Mouse (Mus musculus) limb, embryonic 13.5 days (tissue): ENCODE measurements around the gene Ctdsp1. TPM values are rescaled to one million over a fixed set of nuclear protein-coding genes. Genes with fewer than 3 reads are reported as not detected.

Experiments used
- ATAC-seq: fragments of 200-750 bp; cut with Nextera tagmentation; 2 replicates; pipeline ENCODE4 v1.8.0; 2017; ENCODE audit warnings: low read depth, moderate number of reproducible peaks, moderate TSS enrichment; ENCODE audit not compliant: low FRiP score
- H3K27ac ChIP-seq: fragments of 300-500 bp; sonication (generic); 2 replicates; pipeline ENCODE4 v1.5.1; 2015; ENCODE audit warnings: inconsistent platforms, mild to moderate bottlenecking, moderate library complexity
- H3K27me3 ChIP-seq: fragments of 300-500 bp; sonication (generic); 2 replicates; pipeline ENCODE4 v1.6.1; 2015; ENCODE audit warnings: mild to moderate bottlenecking, inconsistent platforms
- H3K36me3 ChIP-seq: fragments of 300-500 bp; sonication (generic); 2 replicates; pipeline ENCODE4 v1.6.1; 2015; ENCODE audit warnings: inconsistent platforms, mild to moderate bottlenecking, moderate library complexity
- H3K4me1 ChIP-seq: fragments of 300-500 bp; sonication (generic); 2 replicates; pipeline ENCODE4 v1.6.1; 2015; ENCODE audit warnings: inconsistent platforms
- H3K4me2 ChIP-seq: fragments of 300-500 bp; sonication (generic); replicated peaks from 2 replicates; pipeline ENCODE4 v1.6.1; 2015; ENCODE audit warnings: inconsistent platforms, mild to moderate bottlenecking, moderate library complexity
- H3K4me3 ChIP-seq: fragments of 300-500 bp; sonication (generic); 2 replicates; pipeline ENCODE4 v1.5.1; 2015; ENCODE audit warnings: moderate library complexity, mild to moderate bottlenecking, inconsistent platforms
- H3K9ac ChIP-seq: fragments of 300-500 bp; sonication (generic); 2 replicates; pipeline ENCODE4 v1.6.1; 2015; ENCODE audit warnings: mild to moderate bottlenecking, inconsistent platforms
- H3K9me3 ChIP-seq: fragments of 300-500 bp; sonication (generic); 2 replicates; pipeline ENCODE4 v1.6.1; 2016; ENCODE audit warnings: inconsistent platforms
- WGBS: fragments of 180-500 bp; shearing (Covaris S2); methylation state at CpG from one replicate; pipeline ENCODE4 v1.1.7; 2015; 5-methylcytosine and 5-hydroxymethylcytosine counted together
- polyA plus RNA-seq: library from polyadenylated mRNA; unstranded; fragments of >200 nt; fragmentation: Nextera tagmentation; extraction: Ambion mirVana; gene quantifications from 2 replicates; pipeline ENCODE4 v1.2.1, GENCODE M21; 2015

The Ctdsp1 gene
- polyA plus RNA-seq, result 87.5 and 90.9 TPM in 2 replicates

DNA sequence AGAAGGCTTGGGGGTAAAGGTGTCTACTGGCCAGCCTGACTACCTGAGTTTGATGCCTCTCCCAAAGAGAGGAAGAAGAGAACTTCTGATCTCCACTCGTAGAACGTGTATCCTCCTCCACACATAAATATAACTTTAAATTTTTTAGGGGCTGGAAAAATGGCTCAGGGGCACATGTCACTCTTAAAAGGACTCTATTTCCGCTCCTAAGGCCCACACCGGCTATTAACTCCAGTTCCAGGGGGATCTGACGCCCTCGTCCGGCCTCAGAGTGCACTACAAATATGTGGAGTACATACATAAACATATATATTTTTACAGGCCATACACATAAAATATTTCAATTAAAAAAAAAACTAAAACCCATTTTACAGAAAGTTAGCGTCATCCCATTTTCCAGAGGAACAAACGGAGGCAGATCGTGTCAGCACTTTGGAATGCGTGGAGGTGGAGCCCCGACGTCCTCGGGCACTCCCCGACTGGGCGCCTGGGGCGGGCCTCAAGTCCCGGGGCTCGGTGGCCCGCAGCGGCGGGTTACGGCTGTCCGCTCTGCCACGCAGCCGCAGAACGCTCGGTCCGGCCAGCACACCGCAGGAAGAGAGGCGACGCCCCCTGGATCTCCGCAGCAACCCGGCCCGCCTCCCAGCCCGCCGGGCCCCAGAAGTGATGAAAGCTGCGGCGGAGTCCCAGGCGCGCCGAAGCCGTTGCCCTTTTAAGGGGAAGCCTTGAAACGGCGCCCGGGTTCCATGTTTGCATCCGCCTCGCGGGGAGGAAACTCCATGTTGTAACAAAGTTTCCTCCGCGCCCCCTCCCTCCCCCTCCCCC is at the start of gene Ctdsp1:
Ctdsp1 (plus strand) TSS at position 586 of the 825 bp plus-strand sequence.
- 2% methylated on average over 50 of the region's 51 CpGs for WGBS
- Histone ChIP-seq H3K4me2 (peak within 1 kb of the TSS; percentile 97), H3K27me3 (no peaks in the 10 kb centered on the region), H3K9ac (peak within 1 kb of the TSS; percentile 99), H3K4me3 (peak within 1 kb of the TSS; percentile 92), H3K36me3 (peaks cover 25% of the 10 kb centered on the region), H3K4me1 (peaks cover 62% of the 10 kb centered on the region), H3K9me3 (no peaks in the 10 kb centered on the region), H3K27ac (peak within 1 kb of the TSS; percentile 98)
- peak; percentile 79 for ATAC-seq

- H3K4me2 ChIP-seq, result no peak overlapping the region
- peaks cover 13% of the 10 kb centered on the region; the same call in 1 of the 2 replicates for H3K36me3 ChIP-seq
- no peak overlapping the region for H3K4me3 ChIP-seq
- no peak overlapping the region for H3K27ac ChIP-seq
- no peak for ATAC-seq
- 89% methylated on average over 7 of the region's 7 CpGs for WGBS
- H3K4me1 ChIP-seq, result peaks cover 20% of the 10 kb centered on the region
- no peak overlapping the region for H3K9ac ChIP-seq
- H3K9me3 ChIP-seq, result peaks cover 3% of the 10 kb centered on the region; the same call in 1 of the 2 replicates
- H3K27me3 ChIP-seq, result no peaks in the 10 kb centered on the region
These were observed 49.4 kb upstream of the Ctdsp1 start for GRCm38 (mm10) chr1:74341898-74342297.

DNA sequence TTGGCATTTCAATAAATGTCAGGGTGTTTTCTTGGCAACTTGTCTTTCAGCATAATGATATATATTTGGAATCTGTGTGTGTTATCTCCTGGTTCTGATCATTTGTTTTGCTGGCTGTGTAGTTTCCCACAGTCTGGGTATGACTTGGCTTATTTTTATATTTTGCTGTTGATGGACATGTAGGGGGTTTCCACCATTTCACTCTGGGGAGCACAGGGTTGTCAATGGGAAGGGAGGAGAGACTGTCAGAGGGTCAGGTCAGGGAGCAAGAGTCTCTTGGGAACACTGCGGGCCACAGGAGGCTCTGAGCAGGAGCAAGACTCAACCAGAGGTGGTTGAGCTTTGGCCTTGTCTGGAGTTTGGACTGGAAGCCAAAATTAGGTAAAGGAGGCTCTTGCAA is 49.0 kb upstream of the Ctdsp1 start:
- peaks cover 20% of the 10 kb centered on the region for H3K4me1 ChIP-seq
- H3K9ac ChIP-seq, result no peak overlapping the region
- 96% methylated on average over 1 of the region's 1 CpGs for WGBS
- ATAC-seq, result no peak
- H3K4me2 ChIP-seq, result no peak overlapping the region
- H3K4me3 ChIP-seq, result no peak overlapping the region
- peaks cover 3% of the 10 kb centered on the region; the same call in 1 of the 2 replicates for H3K9me3 ChIP-seq
- H3K36me3 ChIP-seq, result peaks cover 13% of the 10 kb centered on the region; the same call in 1 of the 2 replicates
- no peak overlapping the region for H3K27ac ChIP-seq
- no peaks in the 10 kb centered on the region for H3K27me3 ChIP-seq

GRCm38 (mm10) chr1:74343161-74343560 is 48.1 kb upstream of the Ctdsp1 start:
- WGBS, result 62% methylated on average over 5 of the region's 5 CpGs
- Histone ChIP-seq H3K9ac (no peak overlapping the region; the same call in 1 of the 2 replicates), H3K27ac (0 out of 2 replicates have a peak overlapping the region, but pooled peaks have one; percentile 11), H3K4me1 (peaks cover 20% of the 10 kb centered on the region), H3K36me3 (peaks cover 17% of the 10 kb centered on the region; the same call in 1 of the 2 replicates), H3K4me2 (no peak overlapping the region), H3K9me3 (peaks cover 3% of the 10 kb centered on the region; the same call in 1 of the 2 replicates), H3K4me3 (no peak overlapping the region), H3K27me3 (no peaks in the 10 kb centered on the region)
- ATAC-seq, result no peak

DNA sequence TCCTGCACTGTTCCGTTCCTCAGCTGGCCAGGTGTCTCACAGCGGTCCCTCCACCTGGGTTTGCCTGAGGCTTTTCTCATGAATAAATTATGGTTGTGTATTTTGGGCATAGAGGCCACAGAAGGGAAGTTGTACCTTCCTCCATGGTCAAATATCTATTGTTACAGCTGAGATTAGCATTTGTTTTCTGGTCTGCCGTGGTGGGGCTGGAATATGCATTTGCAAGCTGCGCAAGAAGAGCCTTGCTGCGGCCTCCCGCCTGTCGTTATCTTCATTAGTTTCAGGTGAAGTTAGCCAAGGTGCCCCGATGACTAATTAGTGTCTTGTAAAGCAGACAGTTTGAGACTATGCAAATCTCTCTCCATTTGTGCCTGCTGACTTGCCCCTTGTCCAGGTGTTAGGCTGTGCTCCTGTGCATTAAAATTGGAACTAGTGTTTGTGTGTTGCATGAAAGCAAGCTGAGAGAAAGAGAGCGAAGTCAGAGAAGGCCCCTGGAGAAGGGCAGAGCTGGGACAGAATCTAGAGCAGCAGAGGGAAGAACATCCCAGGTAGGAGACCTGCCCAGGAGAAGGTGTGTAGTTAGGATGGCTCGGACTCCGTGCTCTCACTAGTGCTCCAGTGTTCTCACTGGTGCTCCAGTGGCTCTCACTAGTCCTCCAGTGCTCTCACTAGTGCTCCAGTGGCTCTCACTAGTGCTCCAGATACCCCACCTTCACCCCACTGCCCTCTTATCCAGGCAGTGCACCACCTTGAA is 47.0 kb upstream of the Ctdsp1 start:
- Histone ChIP-seq H3K9ac (no peak overlapping the region), H3K9me3 (peaks cover 3% of the 10 kb centered on the region; the same call in 1 of the 2 replicates), H3K4me2 (no peak overlapping the region), H3K27me3 (no peaks in the 10 kb centered on the region), H3K4me1 (peaks cover 20% of the 10 kb centered on the region), H3K36me3 (peaks cover 27% of the 10 kb centered on the region), H3K4me3 (no peak overlapping the region), H3K27ac (no peak overlapping the region)
- 74% methylated on average over 11 of the region's 11 CpGs for WGBS
- no peak for ATAC-seq

- Histone ChIP-seq H3K27ac (no peak overlapping the region), H3K4me3 (no peak overlapping the region), H3K27me3 (no peaks in the 10 kb centered on the region), H3K36me3 (peaks cover 58% of the 10 kb centered on the region), H3K4me2 (no peak overlapping the region), H3K9me3 (no peaks in the 10 kb centered on the region), H3K4me1 (no peaks in the 10 kb centered on the region), H3K9ac (no peak overlapping the region)
- 93% methylated on average over 13 of the region's 13 CpGs for WGBS
- no peak for ATAC-seq
These were observed 40.0 kb upstream of the Ctdsp1 start for GRCm38 (mm10) chr1:74351185-74351769.

DNA sequence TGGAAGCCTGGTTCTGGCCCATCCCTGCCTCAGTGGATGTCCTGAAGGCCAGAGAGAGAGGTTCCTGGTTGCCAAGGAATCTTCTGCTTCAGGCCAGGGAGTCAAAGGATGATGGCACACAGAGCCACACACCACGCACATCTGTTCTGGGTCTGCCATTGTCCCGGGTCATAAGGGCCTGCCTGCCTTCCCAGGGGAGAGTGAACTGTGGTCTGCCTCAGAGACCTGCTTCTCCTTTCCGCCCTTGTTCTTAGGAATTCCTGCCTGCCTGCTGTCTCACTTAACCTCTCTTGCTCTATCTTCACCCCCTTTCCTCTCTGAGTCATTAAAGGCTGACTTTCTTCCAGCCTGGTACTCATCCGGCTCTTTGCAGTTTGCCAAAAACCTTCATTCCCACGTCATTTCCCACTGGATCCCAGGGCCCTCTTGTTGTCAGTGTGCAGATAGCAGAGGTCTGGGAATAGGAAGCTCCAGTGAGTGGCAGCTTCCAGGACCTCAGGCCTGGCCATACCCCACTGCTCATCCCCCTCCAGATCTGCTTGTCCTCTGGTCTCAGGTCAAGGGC is 38.7 kb upstream of the Ctdsp1 start:
- no peaks in the 10 kb centered on the region for H3K4me1 ChIP-seq
- H3K27me3 ChIP-seq, result no peaks in the 10 kb centered on the region
- H3K9me3 ChIP-seq, result no peaks in the 10 kb centered on the region
- H3K9ac ChIP-seq, result no peak overlapping the region
- 72% methylated on average over 5 of the region's 5 CpGs for WGBS
- no peak overlapping the region for H3K4me2 ChIP-seq
- H3K36me3 ChIP-seq, result peaks cover 56% of the 10 kb centered on the region
- H3K27ac ChIP-seq, result no peak overlapping the region
- no peak for ATAC-seq
- no peak overlapping the region for H3K4me3 ChIP-seq

DNA sequence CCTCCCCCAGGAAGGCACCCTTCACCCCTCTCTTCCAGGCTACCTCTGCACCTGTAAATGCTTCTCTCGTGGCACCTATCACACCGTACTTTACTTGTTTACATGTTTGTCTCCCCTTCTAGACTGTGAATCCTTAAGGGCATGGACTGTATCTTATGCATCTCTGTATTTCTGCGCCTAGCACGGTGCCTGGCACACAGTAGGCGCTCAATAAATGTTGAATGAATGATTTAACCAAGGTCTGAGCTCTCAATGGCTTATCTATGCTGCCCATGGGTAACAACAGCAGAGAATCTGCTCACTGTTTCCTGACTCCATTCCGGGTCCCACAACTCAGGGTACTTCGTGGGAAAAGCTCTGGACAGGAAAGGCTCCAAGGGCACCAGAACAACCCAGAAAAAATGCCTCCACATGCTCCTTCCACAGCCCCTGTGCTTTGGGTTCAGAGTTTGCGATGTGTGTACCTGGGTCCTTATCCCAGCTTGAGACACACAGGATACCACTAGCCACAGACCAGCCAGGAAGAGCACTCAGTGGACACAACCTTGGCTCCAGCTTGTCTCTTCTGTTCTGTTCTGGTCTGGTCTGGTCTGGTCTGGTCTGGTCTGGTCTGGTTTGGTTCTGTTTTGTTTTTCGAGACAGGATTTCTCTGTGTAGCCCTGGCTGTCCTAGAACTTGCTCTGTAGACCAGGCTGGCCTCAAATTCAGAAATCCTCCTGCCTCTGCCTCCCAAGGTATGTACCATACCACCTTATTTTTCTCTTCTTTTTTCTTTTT is 37.7 kb upstream of the Ctdsp1 start:
- H3K27ac ChIP-seq, result no peak overlapping the region
- H3K4me2 ChIP-seq, result no peak overlapping the region
- H3K4me3 ChIP-seq, result no peak overlapping the region
- H3K27me3 ChIP-seq, result no peaks in the 10 kb centered on the region
- WGBS, result 93% methylated on average over 9 of the region's 9 CpGs
- no peak overlapping the region for H3K9ac ChIP-seq
- H3K4me1 ChIP-seq, result no peaks in the 10 kb centered on the region
- peaks cover 49% of the 10 kb centered on the region for H3K36me3 ChIP-seq
- H3K9me3 ChIP-seq, result no peaks in the 10 kb centered on the region
- ATAC-seq, result no peak

DNA sequence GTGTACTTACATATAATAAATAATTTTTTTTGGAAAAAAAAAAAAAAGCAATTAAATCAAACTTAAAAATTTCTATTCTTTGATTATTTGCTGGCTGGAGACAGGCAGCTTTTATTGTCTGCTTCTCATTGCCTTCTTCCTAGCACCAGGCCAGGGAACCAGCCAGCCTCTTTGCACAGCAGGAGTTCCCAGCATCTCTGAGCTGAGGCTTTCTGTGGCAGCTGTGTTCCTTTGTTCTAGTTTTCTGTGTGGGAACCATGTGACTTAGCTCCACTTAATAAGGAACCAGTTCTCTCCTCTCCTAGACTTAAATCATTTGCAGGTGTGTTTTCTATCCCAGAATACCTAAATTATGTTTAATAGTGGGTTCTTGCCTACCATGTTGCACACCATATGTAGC is 33.8 kb upstream of the Ctdsp1 start:
- ATAC-seq, result no peak
- Histone ChIP-seq H3K4me1 (peaks cover 7% of the 10 kb centered on the region; the same call in 1 of the 2 replicates), H3K27me3 (no peaks in the 10 kb centered on the region), H3K9ac (no peak overlapping the region), H3K27ac (no peak overlapping the region), H3K9me3 (no peaks in the 10 kb centered on the region), H3K4me2 (no peak overlapping the region), H3K36me3 (peaks cover 14% of the 10 kb centered on the region), H3K4me3 (no peak overlapping the region)

DNA sequence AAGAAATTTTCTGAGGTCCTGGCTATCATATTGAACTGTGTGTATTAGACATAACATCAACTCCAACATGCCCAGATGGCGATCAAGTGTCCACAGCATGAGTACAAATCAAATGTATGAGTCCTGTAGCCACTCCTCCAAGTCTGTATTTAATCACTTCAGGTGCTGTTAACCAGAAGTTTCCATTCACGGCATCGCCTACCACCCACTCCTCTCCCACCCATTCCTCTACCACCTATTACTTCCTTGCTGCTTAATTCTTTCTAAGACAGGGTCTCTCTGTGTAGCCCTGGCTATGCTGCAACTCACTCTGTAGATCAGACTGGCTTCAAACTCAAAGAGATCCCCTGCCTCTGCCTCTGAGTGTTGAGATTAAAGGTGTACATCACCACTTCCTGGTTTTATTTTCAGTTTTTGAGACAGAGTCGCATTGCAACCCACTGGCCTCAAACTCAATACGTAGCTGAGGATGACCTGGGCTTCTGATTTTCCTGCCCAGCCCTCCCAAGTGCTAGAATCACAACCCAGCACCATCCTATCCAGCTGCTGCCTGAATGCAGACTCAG is 31.3 kb upstream of the Ctdsp1 start:
- Histone ChIP-seq H3K9ac (no peak overlapping the region), H3K27me3 (no peaks in the 10 kb centered on the region), H3K9me3 (no peaks in the 10 kb centered on the region), H3K4me3 (no peak overlapping the region), H3K36me3 (no peaks in the 10 kb centered on the region), H3K4me2 (no peak overlapping the region), H3K4me1 (peaks cover 15% of the 10 kb centered on the region), H3K27ac (no peak overlapping the region)
- WGBS, result 70% methylated on average over 5 of the region's 5 CpGs
- ATAC-seq, result no peak

GRCm38 (mm10) chr1:74361812-74362211 is 29.5 kb upstream of the Ctdsp1 start, which contains the start of gene Catip:
Gene Catip (plus strand): TSS chr1:74362108.
- 0 out of 2 replicates have a peak within 1 kb of the TSS, but pooled peaks have one; percentile 19 for H3K9ac ChIP-seq
- no peaks in the 10 kb centered on the region for H3K9me3 ChIP-seq
- no peaks in the 10 kb centered on the region for H3K36me3 ChIP-seq
- peaks cover 15% of the 10 kb centered on the region for H3K4me1 ChIP-seq
- WGBS, result 0% methylated on average over 2 of the region's 2 CpGs
- H3K4me2 ChIP-seq, result peak within 1 kb of the TSS; percentile 43
- peak within 1 kb of the TSS; percentile 16 for H3K4me3 ChIP-seq
- no peaks in the 10 kb centered on the region for H3K27me3 ChIP-seq
- ATAC-seq, result peak; percentile 74; the same call in 1 of the 2 replicates
- peak within 1 kb of the TSS; percentile 61; the same call in 1 of the 2 replicates for H3K27ac ChIP-seq
